Mouse (Mus musculus) limb, embryonic 12.5 days (tissue): ENCODE results near the gene Slc37a4. TPM values are rescaled to one million over a fixed set of nuclear protein-coding genes. Genes with fewer than 3 reads are reported as not detected.
"Not testable (repeated sequence)": the region's sequence is repeated elsewhere in the genome, so short reads cannot be mapped to it uniquely, and the experiment has no call there.

Experiments used
- ATAC-seq: fragments of 200-750 bp; cut with Nextera tagmentation; 2 replicates; pipeline ENCODE4 v1.8.0; 2017; ENCODE audit warnings: low read depth, moderate TSS enrichment; ENCODE audit not compliant: insufficient number of reproducible peaks, insufficient read depth, low FRiP score, low TSS enrichment
- H3K27ac ChIP-seq: fragments of 300-500 bp; sonication (generic); 2 replicates; pipeline ENCODE4 v1.5.1; 2016; ENCODE audit warnings: mild to moderate bottlenecking, moderate library complexity
- H3K27me3 ChIP-seq: fragments of 300-500 bp; sonication (generic); 2 replicates; pipeline ENCODE4 v1.6.1; 2016; ENCODE audit warnings: mild to moderate bottlenecking, moderate library complexity
- H3K36me3 ChIP-seq: fragments of 300-500 bp; sonication (generic); 2 replicates; pipeline ENCODE4 v1.6.1; 2016; ENCODE audit warnings: mild to moderate bottlenecking, moderate library complexity
- H3K4me1 ChIP-seq: fragments of 300-500 bp; sonication (generic); replicated peaks from 2 replicates; pipeline ENCODE4 v1.6.1; 2016
- H3K4me2 ChIP-seq: fragments of 300-500 bp; sonication (generic); 2 replicates; pipeline ENCODE4 v1.6.1; 2016; ENCODE audit warnings: mild to moderate bottlenecking, moderate library complexity
- H3K4me3 ChIP-seq: fragments of 300-500 bp; sonication (generic); replicated peaks from 2 replicates; pipeline ENCODE4 v1.5.1; 2016; ENCODE audit warnings: mild to moderate bottlenecking
- H3K9ac ChIP-seq: fragments of 300-500 bp; sonication (generic); replicated peaks from 2 replicates; pipeline ENCODE4 v1.6.1; 2016; ENCODE audit warnings: mild to moderate bottlenecking, moderate library complexity
- H3K9me3 ChIP-seq: fragments of 300-500 bp; sonication (generic); 2 replicates; pipeline ENCODE4 v1.6.1; 2016; ENCODE audit warnings: mild to moderate bottlenecking, moderate library complexity
- WGBS: fragments of 180-500 bp; shearing (Covaris S2); methylation state at CpG from one replicate; pipeline ENCODE4 v1.1.7; 2016; 5-methylcytosine and 5-hydroxymethylcytosine counted together
- polyA plus RNA-seq: library from polyadenylated mRNA; unstranded; fragments of >200 nt; fragmentation: Nextera tagmentation; extraction: Ambion mirVana; gene quantifications from 2 replicates; pipeline ENCODE4 v1.2.1, GENCODE M21; 2016

The Slc37a4 gene
- polyA plus RNA-seq, 1 experiment from 2014 or later, result 11.1 TPM

- ATAC-seq, result no peak
- H3K9me3 ChIP-seq, result no peaks in the 10 kb centered on the region
- H3K27me3 ChIP-seq, result no peaks in the 10 kb centered on the region
- H3K9ac ChIP-seq, result no peak overlapping the region
- H3K36me3 ChIP-seq, result no peaks in the 10 kb centered on the region
- H3K4me3 ChIP-seq, result no peak overlapping the region
- no peak overlapping the region for H3K4me2 ChIP-seq
- H3K27ac ChIP-seq, result no peak overlapping the region
- H3K4me1 ChIP-seq, result peaks cover 2% of the 10 kb centered on the region
Observed at GRCm38 (mm10) chr9:44373386-44373785, 23.3 kb upstream of the Slc37a4 start.

GRCm38 (mm10) chr9:44376141-44376540 is 20.5 kb upstream of the Slc37a4 start:
- Histone ChIP-seq H3K36me3 (peaks cover 7% of the 10 kb centered on the region), H3K27me3 (no peaks in the 10 kb centered on the region), H3K27ac (no peak overlapping the region), H3K4me2 (no peak overlapping the region), H3K9ac (no peak overlapping the region), H3K4me1 (peaks cover 16% of the 10 kb centered on the region), H3K4me3 (no peak overlapping the region), H3K9me3 (no peaks in the 10 kb centered on the region)
- no peak for ATAC-seq
- 90% methylated on average over 6 of the region's 6 CpGs for whole genome bisulfite sequencing

GRCm38 (mm10) chr9:44377335-44377734 is 19.3 kb upstream of the Slc37a4 start:
- not testable (repeated sequence) for ATAC-seq, H3K9ac ChIP-seq
- H3K36me3 ChIP-seq, result peaks cover 19% of the 10 kb centered on the region

GRCm38 (mm10) chr9:44378153-44378730 is 18.4 kb upstream of the Slc37a4 start:
- Histone ChIP-seq H3K36me3 (peaks cover 28% of the 10 kb centered on the region), H3K9ac (peak overlapping the region; percentile 90), H3K9me3 (no peaks in the 10 kb centered on the region), H3K4me3 (peak overlapping the region; percentile 87), H3K27ac (no peak overlapping the region; the same call in 1 of the 2 replicates), H3K4me2 (peak overlapping the region; percentile 66), H3K4me1 (peaks cover 16% of the 10 kb centered on the region), H3K27me3 (no peaks in the 10 kb centered on the region)
- no peak for ATAC-seq
- WGBS, result 88% methylated on average over 5 of the region's 5 CpGs

More at GRCm38 (mm10) chr9:44377335-44377734, 19.3 kb upstream of the Slc37a4 start:
- H3K4me3 ChIP-seq, H3K27me3 ChIP-seq, H3K9me3 ChIP-seq, H3K4me2 ChIP-seq, H3K27ac ChIP-seq: not testable (repeated sequence)
- peaks cover 16% of the 10 kb centered on the region for H3K4me1 ChIP-seq
- 84% methylated on average over 2 of the region's 2 CpGs for WGBS

GRCm38 (mm10) chr9:44379054-44379834 is 17.4 kb upstream of the Slc37a4 start, which contains the start of gene Hyou1:
Gene Hyou1 (plus strand): TSS chr9:44379490.
- WGBS, result under 1% methylated on average over 83 of the region's 83 CpGs
- Histone ChIP-seq H3K4me2 (peak within 1 kb of the TSS; percentile 92), H3K9ac (peak within 1 kb of the TSS; percentile 90), H3K9me3 (no peaks in the 10 kb centered on the region), H3K27me3 (no peaks in the 10 kb centered on the region), H3K4me3 (peak within 1 kb of the TSS; percentile 87), H3K4me1 (peaks cover 16% of the 10 kb centered on the region), H3K36me3 (peaks cover 38% of the 10 kb centered on the region), H3K27ac (peak within 1 kb of the TSS; percentile 82)
- ATAC-seq, result peak; percentile 96

GRCm38 (mm10) chr9:44379862-44380261 is 16.8 kb upstream of the Slc37a4 start:
- H3K4me3 ChIP-seq, result peak overlapping the region; percentile 87
- peaks cover 44% of the 10 kb centered on the region for H3K36me3 ChIP-seq
- no peaks in the 10 kb centered on the region for H3K27me3 ChIP-seq
- H3K9me3 ChIP-seq, result no peaks in the 10 kb centered on the region
- 9% methylated on average over 15 of the region's 15 CpGs for WGBS
- peak overlapping the region; percentile 90 for H3K9ac ChIP-seq
- H3K4me1 ChIP-seq, result peaks cover 16% of the 10 kb centered on the region
- ATAC-seq, result 0 out of 2 replicates have a peak, but pooled peaks have one; percentile 5
- H3K4me2 ChIP-seq, result peak overlapping the region; percentile 92
- peak overlapping the region; percentile 80 for H3K27ac ChIP-seq

- ATAC-seq, result no peak
- Histone ChIP-seq H3K4me2 (no peak overlapping the region), H3K36me3 (peaks cover 92% of the 10 kb centered on the region), H3K27me3 (no peaks in the 10 kb centered on the region), H3K9ac (no peak overlapping the region), H3K4me3 (no peak overlapping the region), H3K27ac (no peak overlapping the region), H3K4me1 (peaks cover 11% of the 10 kb centered on the region), H3K9me3 (no peaks in the 10 kb centered on the region)
- 90% methylated on average over 13 of the region's 13 CpGs for WGBS
Observed at GRCm38 (mm10) chr9:44384596-44384995, 12.1 kb upstream of the Slc37a4 start.

GRCm38 (mm10) chr9:44387221-44387620 is 9.4 kb upstream of the Slc37a4 start:
- H3K9ac ChIP-seq, result no peak overlapping the region
- no peak overlapping the region for H3K4me3 ChIP-seq
- no peak for ATAC-seq
- H3K4me1 ChIP-seq, result no peaks in the 10 kb centered on the region
- peaks cover 98% of the 10 kb centered on the region for H3K36me3 ChIP-seq
- no peak overlapping the region for H3K27ac ChIP-seq
- H3K9me3 ChIP-seq, result no peaks in the 10 kb centered on the region
- H3K4me2 ChIP-seq, result no peak overlapping the region
- WGBS, result 86% methylated on average over 3 of the region's 3 CpGs
- no peaks in the 10 kb centered on the region for H3K27me3 ChIP-seq

GRCm38 (mm10) chr9:44389273-44389672 is 7.4 kb upstream of the Slc37a4 start:
- ATAC-seq, result no peak
- H3K4me2 ChIP-seq, result no peak overlapping the region
- H3K9me3 ChIP-seq, result no peaks in the 10 kb centered on the region
- 70% methylated on average over 8 of the region's 8 CpGs for WGBS
- H3K27me3 ChIP-seq, result no peaks in the 10 kb centered on the region
- no peak overlapping the region for H3K9ac ChIP-seq
- no peaks in the 10 kb centered on the region for H3K4me1 ChIP-seq
- no peak overlapping the region for H3K27ac ChIP-seq
- peaks cover 86% of the 10 kb centered on the region for H3K36me3 ChIP-seq
- H3K4me3 ChIP-seq, result no peak overlapping the region

- Histone ChIP-seq H3K4me2 (no peak overlapping the region), H3K4me1 (no peaks in the 10 kb centered on the region), H3K36me3 (peaks cover 64% of the 10 kb centered on the region), H3K9ac (no peak overlapping the region), H3K9me3 (no peaks in the 10 kb centered on the region), H3K27me3 (no peaks in the 10 kb centered on the region), H3K27ac (no peak overlapping the region), H3K4me3 (no peak overlapping the region)
- WGBS, result 50% methylated on average over 4 of the region's 4 CpGs
- 0 out of 2 replicates have a peak, but pooled peaks have one; percentile 64 for ATAC-seq
Observed at GRCm38 (mm10) chr9:44391466-44391865, 5.2 kb upstream of the Slc37a4 start.

GRCm38 (mm10) chr9:44398087-44398486 is 1.4 kb downstream of the Slc37a4 start:
- Histone ChIP-seq H3K27ac (no peak overlapping the region), H3K4me2 (peak overlapping the region; percentile 97)

More at GRCm38 (mm10) chr9:44398087-44398486, 1.4 kb downstream of the Slc37a4 start:
- H3K9ac ChIP-seq, result peak overlapping the region; percentile 37; the same call in 1 of the 2 replicates
- peak overlapping the region; percentile 73; the same call in 1 of the 2 replicates for H3K4me3 ChIP-seq
- H3K27me3 ChIP-seq, result peaks cover 15% of the 10 kb centered on the region
- ATAC-seq, result no peak
- peaks cover 39% of the 10 kb centered on the region for H3K36me3 ChIP-seq
- H3K9me3 ChIP-seq, result no peaks in the 10 kb centered on the region
- WGBS, result 13% methylated on average over 4 of the region's 4 CpGs
- peaks cover 16% of the 10 kb centered on the region for H3K4me1 ChIP-seq
